Mouse (Mus musculus): ENCODE measurements around the gene Il2rg.

GRCm38 (mm10) chrX:101253952-101254729 is 13.9 kb downstream of the Il2rg start, which contains the start of gene Foxo4:
- TF ChIP-seq POLR2A (IDR thresholded peaks at IDR 0.05; ENCODE audit: borderline replicate concordance, low read depth, low read length) (no peak), CTCF (IDR thresholded peaks at IDR 0.05; ENCODE audit: low read depth, low read length) (no peak)

Data from bone marrow macrophage, adult 2 months (primary cell).